13 mouse cellular contexts compared by ENCODE assay signal in genomic region chr4:71765071-71765470, GRCm38 (mm10). TPM values are rescaled to one million over a fixed set of nuclear protein-coding genes. Genes with fewer than 3 reads are reported as not detected.
A peak's percentile ranks its signal among the peaks of the same experiment; 100 is the strongest.
DNase-seq lines count a peak whose midpoint lies in the region; ATAC-seq and TF ChIP-seq lines count a peak whose summit lies in the region.
"Had no signal": no experiment of that assay in that cellular context is flagged by ENCODE, and none has a peak within 500 bp of the region (broad histone marks: within the 10 kb centered on the region; RNA-seq: fewer than 3 reads in every experiment).

No protein-coding gene starts in this region.

- peak; percentile 64 for DNase-seq in cerebellum, adult 11 months
- DNase-seq in cerebellum, postnatal 36 days = peak; percentile 59 to 64
- peak; percentile 18 for DNase-seq in forebrain, postnatal 0 days
- peak; percentile 52 for DNase-seq in neural tube, embryonic 10.5 days (ENCODE audit: extremely low spot score, low spot score)
- no peak for DNase-seq in lung, postnatal 10 days
- no peak for DNase-seq in heart, postnatal 14 days
- no peak for DNase-seq in urinary bladder, adult 18-20 months (ENCODE audit: low spot score in 2 of 2)
- DNase-seq in frontal cortex, postnatal 14 days (ENCODE audit: low spot score in 2 of 2) = no peak
- DNase-seq: gastrocnemius, postnatal 25 days; lung, postnatal 4 days had no signal

- no peaks in the 10 kb centered on the region for H3K27me3 ChIP-seq in forebrain, postnatal 0 days (ENCODE audit: insufficient read depth, low read length)
- H3K27me3 ChIP-seq: intestine, embryonic 15.5 days had no signal

- ATAC-seq in forebrain, postnatal 0 days = peak; percentile 94
- ATAC-seq: intestine, embryonic 15.5 days had no signal

- no peaks in the 10 kb centered on the region for H3K36me3 ChIP-seq in forebrain, postnatal 0 days (ENCODE audit: insufficient read depth)
- H3K36me3 ChIP-seq: intestine, embryonic 15.5 days; limb, embryonic 10.5 days had no signal

- no peak for TF ChIP-seq CTCF in forebrain, postnatal 0 days (IDR thresholded peaks at IDR 0.05; ENCODE audit: low read depth)

- no peak overlapping the region for H3K27ac ChIP-seq in forebrain, postnatal 0 days (ENCODE audit: low read depth, low read length)
- H3K27ac ChIP-seq: intestine, embryonic 15.5 days; limb, embryonic 10.5 days had no signal

- H3K9ac ChIP-seq in forebrain, postnatal 0 days = no peak overlapping the region
- H3K9ac ChIP-seq: intestine, embryonic 15.5 days had no signal

- no peaks in the 10 kb centered on the region for H3K9me3 ChIP-seq in forebrain, postnatal 0 days (ENCODE audit: low read length)
- H3K9me3 ChIP-seq: intestine, embryonic 15.5 days; limb, embryonic 10.5 days had no signal

- 9% methylated on average over 3 of the region's 3 CpGs for WGBS in forebrain, postnatal 0 days

- H3K4me3 ChIP-seq in forebrain, postnatal 0 days (ENCODE audit: low read depth, low read length) = no peak overlapping the region
- H3K4me3 ChIP-seq: intestine, embryonic 15.5 days; limb, embryonic 10.5 days had no signal

- H3K4me1 ChIP-seq in forebrain, postnatal 0 days (ENCODE audit: insufficient read depth) = no peaks in the 10 kb centered on the region
- H3K4me1 ChIP-seq: intestine, embryonic 15.5 days; limb, embryonic 10.5 days had no signal

- intact Hi-C loops in heart, postnatal 14 days (cut with DNase I) = no loop called here

- H3K4me2 ChIP-seq in forebrain, postnatal 0 days (ENCODE audit: low read depth) = no peak overlapping the region
- H3K4me2 ChIP-seq: intestine, embryonic 15.5 days had no signal

RNA-seq across cellular contexts. Expression of gene Gm11232, which starts 7.3 kb away (rescaled TPM):
- total RNA-seq in forebrain, postnatal 0 days (2014; rRNA removed) = 6.7 TPM in 1 of 2 replicates, not detected in the other
- polyA plus RNA-seq in forebrain, postnatal 0 days (2015; fragmentation: Nextera tagmentation; extraction: Ambion mirVana) = not detected in 2 replicates
- total RNA-seq in heart, postnatal 14 days (2021) = not detected
- total RNA-seq: gastrocnemius, postnatal 25 days; MEL had no signal

Comparison
In these comparisons a context has a peak if more than half of its experiments do, and no peak if none do; other contexts are left out.
1. DNase-seq: peak in cerebellum, adult 11 months (single experiment), cerebellum, postnatal 36 days (2 of 2), forebrain, postnatal 0 days (single experiment) and neural tube, embryonic 10.5 days (single experiment); none in lung, postnatal 10 days (single experiment), heart, postnatal 14 days (0 of 2), urinary bladder, adult 18-20 months (0 of 2) and frontal cortex, postnatal 14 days (0 of 2).